Mouse (Mus musculus) embryonic facial prominence, embryonic 11.5 days (tissue): ENCODE results near the gene 4930568D16Rik. TPM values are rescaled to one million over a fixed set of nuclear protein-coding genes. Genes with fewer than 3 reads are reported as not detected.

ENCODE experiments used
- ATAC-seq: fragments of 200-750 bp; cut with Nextera tagmentation; replicated peaks from 2 replicates; pipeline ENCODE4 v1.8.0; 2017; ENCODE audit warnings: low read depth; ENCODE audit not compliant: insufficient number of reproducible peaks, low FRiP score, low TSS enrichment
- DNase-seq: peaks from one replicate; pipeline ENCODE4 v3.0.0-alpha.2; 2015; ENCODE audit warnings: low spot score
- H3K27ac ChIP-seq: fragments of 300-500 bp; sonication (generic); replicated peaks from 2 replicates; pipeline ENCODE4 v1.5.1; 2014; ENCODE audit warnings: mild to moderate bottlenecking, low read depth, low read length, control low read depth
- H3K27me3 ChIP-seq: fragments of 300-500 bp; sonication (generic); 2 replicates; pipeline ENCODE4 v1.6.1; 2014; ENCODE audit warnings: mild to moderate bottlenecking, low read length, moderate library complexity, mixed read lengths; ENCODE audit not compliant: control insufficient read depth, insufficient read depth
- H3K36me3 ChIP-seq: fragments of 300-500 bp; sonication (generic); replicated peaks from 2 replicates; pipeline ENCODE4 v1.6.1; 2014; ENCODE audit warnings: low read depth, mild to moderate bottlenecking, low read length, moderate library complexity, mixed read lengths; ENCODE audit not compliant: control insufficient read depth, insufficient read depth
- H3K4me1 ChIP-seq: fragments of 300-500 bp; sonication (generic); 2 replicates; pipeline ENCODE4 v1.6.1; 2014; ENCODE audit warnings: low read length, mixed read lengths; ENCODE audit not compliant: control insufficient read depth, insufficient read depth
- H3K4me2 ChIP-seq: fragments of 300-500 bp; sonication (generic); 2 replicates; pipeline ENCODE4 v1.6.1; 2014; ENCODE audit warnings: low read depth, mild to moderate bottlenecking, control low read depth, low read length, moderate library complexity
- H3K4me3 ChIP-seq: fragments of 300-500 bp; sonication (generic); 2 replicates; pipeline ENCODE4 v1.5.1; 2014; ENCODE audit warnings: low read depth, low read length, control low read depth
- H3K9ac ChIP-seq: fragments of 300-500 bp; sonication (generic); replicated peaks from 2 replicates; pipeline ENCODE4 v1.6.1; 2014; ENCODE audit warnings: mild to moderate bottlenecking, control low read depth, low read length
- H3K9me3 ChIP-seq: fragments of 300-500 bp; sonication (generic); replicated peaks from 2 replicates; pipeline ENCODE4 v1.6.1; 2016; ENCODE audit warnings: mild to moderate bottlenecking, low read length, inconsistent platforms, mixed read lengths; ENCODE audit not compliant: control insufficient read depth
- WGBS: fragments of 180-500 bp; shearing (Covaris S2); extraction: QIAGEN DNeasy Blood & Tissue Kit; methylation state at CpG from one replicate; pipeline ENCODE4 v1.1.7; 2014; 5-methylcytosine and 5-hydroxymethylcytosine counted together
- polyA plus RNA-seq: library from polyadenylated mRNA; unstranded; fragments of >200 nt; fragmentation: Nextera tagmentation; extraction: Ambion mirVana; gene quantifications from 2 replicates; pipeline ENCODE4 v1.2.1, GENCODE M21; 2014

4930568D16Rik gene
- polyA plus RNA-seq, 1 experiment from 2014 or later, result not detected

GRCm38 (mm10) chr2:35314300-35314699 lies 53.2 kb downstream of the 4930568D16Rik start:
- H3K4me1 ChIP-seq, result no peaks in the 10 kb centered on the region
- no peak overlapping the region for H3K9ac ChIP-seq
- ATAC-seq (no peak), DNase-seq (no peak)
- H3K9me3 ChIP-seq, result no peaks in the 10 kb centered on the region
- no peaks in the 10 kb centered on the region for H3K27me3 ChIP-seq
- WGBS, result 42% methylated on average over 3 of the region's 3 CpGs
- H3K36me3 ChIP-seq, result no peaks in the 10 kb centered on the region
- H3K27ac ChIP-seq, result no peak overlapping the region
- no peak overlapping the region for H3K4me2 ChIP-seq
- H3K4me3 ChIP-seq, result no peak overlapping the region

DNA sequence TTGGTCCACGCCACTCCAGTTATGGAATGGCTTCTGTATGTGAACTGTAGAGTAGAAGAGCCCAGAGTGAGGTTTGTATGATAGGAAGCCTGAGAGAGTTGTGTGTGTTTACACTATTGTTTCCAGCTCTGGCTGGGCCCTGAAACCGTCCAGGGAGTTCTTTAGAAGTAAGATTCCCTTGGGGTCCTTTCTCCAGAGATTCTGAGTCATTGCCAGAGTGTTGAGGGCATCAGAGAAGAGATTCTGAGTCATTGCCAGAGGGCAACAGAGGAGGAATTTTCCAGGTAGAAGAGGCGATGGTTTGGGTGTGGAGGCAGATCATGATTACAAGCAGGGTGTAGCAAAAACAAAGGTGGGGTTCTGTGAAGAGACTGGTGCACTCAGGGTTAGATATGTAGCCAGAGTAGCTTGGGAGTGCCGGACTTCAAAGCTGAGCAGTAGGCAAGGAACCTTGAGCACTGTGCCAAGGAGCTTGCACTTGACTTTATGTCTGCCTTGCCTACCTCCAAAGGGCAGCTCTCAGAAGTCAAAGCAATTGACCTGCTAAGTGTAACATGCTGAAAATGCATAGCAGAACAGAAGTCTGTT lies 57.5 kb downstream of the 4930568D16Rik start:
- DNase-seq, result no peak
- H3K4me1 ChIP-seq, result no peaks in the 10 kb centered on the region
- H3K27ac ChIP-seq, result no peak overlapping the region
- H3K27me3 ChIP-seq, result no peaks in the 10 kb centered on the region
- no peak for ATAC-seq
- H3K4me2 ChIP-seq, result no peak overlapping the region
- H3K9me3 ChIP-seq, result no peaks in the 10 kb centered on the region
- H3K36me3 ChIP-seq, result no peaks in the 10 kb centered on the region
- H3K9ac ChIP-seq, result no peak overlapping the region
- 83% methylated on average over 4 of the region's 4 CpGs for WGBS
- H3K4me3 ChIP-seq, result no peak overlapping the region

GRCm38 (mm10) chr2:35308166-35308565 lies 59.4 kb downstream of the 4930568D16Rik start:
- ATAC-seq (no peak), DNase-seq (no peak)
- H3K4me3 ChIP-seq, result no peak overlapping the region
- H3K27me3 ChIP-seq, result no peaks in the 10 kb centered on the region
- 67% methylated on average over 1 of the region's 1 CpGs for WGBS
- no peaks in the 10 kb centered on the region for H3K36me3 ChIP-seq
- H3K9me3 ChIP-seq, result no peaks in the 10 kb centered on the region
- H3K4me2 ChIP-seq, result no peak overlapping the region
- H3K9ac ChIP-seq, result no peak overlapping the region
- H3K27ac ChIP-seq, result no peak overlapping the region
- no peaks in the 10 kb centered on the region for H3K4me1 ChIP-seq

Other genes starting within 250 kb of the 4930568D16Rik start
- gene Rab14, start 166.6 kb downstream of the 4930568D16Rik start, polyA plus RNA-seq, result 246 and 247 TPM in 2 replicates
- gene Gsn, start 111.3 kb downstream of the 4930568D16Rik start, polyA plus RNA-seq, result 50.1 and 51.7 TPM in 2 replicates
- 22.7 and 23.1 TPM in 2 replicates for gene Stom, start 30.8 kb downstream of the 4930568D16Rik start, polyA plus RNA-seq
- not detected in 2 replicates for gene 4930402F06Rik, start 29.4 kb upstream of the 4930568D16Rik start, polyA plus RNA-seq
- 7.5 and 7.9 TPM in 2 replicates for gene Ggta1, start 95.5 kb upstream of the 4930568D16Rik start, polyA plus RNA-seq
- 47.8 and 49.5 TPM in 2 replicates for gene Dab2ip, start 190.5 kb upstream of the 4930568D16Rik start, polyA plus RNA-seq